Mouse (Mus musculus): ENCODE data around the gene Cd3eap. TPM values are rescaled to one million over a fixed set of nuclear protein-coding genes. Genes with fewer than 3 reads are reported as not detected.

Cd3eap gene
- total RNA-seq, 1 experiment from 2014 or later = 6.9 TPM

- peak; percentile 77 for ATAC-seq (replicated peaks; ENCODE audit: insufficient number of reproducible peaks, low FRiP score, low TSS enrichment, poor library complexity, severe bottlenecking)
These were observed 42.7 kb downstream of the Cd3eap start for GRCm38 (mm10) chr7:19316451-19317161.

- ATAC-seq (replicated peaks; ENCODE audit: insufficient number of reproducible peaks, low FRiP score, low TSS enrichment, poor library complexity, severe bottlenecking) = no peak
These were observed 45.2 kb downstream of the Cd3eap start for GRCm38 (mm10) chr7:19314033-19314432.

- ATAC-seq (replicated peaks; ENCODE audit: insufficient number of reproducible peaks, low FRiP score, low TSS enrichment, poor library complexity, severe bottlenecking) = no peak
These were observed 47.3 kb downstream of the Cd3eap start for GRCm38 (mm10) chr7:19311991-19312390.

GRCm38 (mm10) chr7:19309884-19310641, 49.2 kb downstream of the Cd3eap start, which contains the start of gene Fosb:
Gene Fosb, minus strand, starts transcription at chr7:19310051.
- peak; percentile 58 for ATAC-seq (replicated peaks; ENCODE audit: insufficient number of reproducible peaks, low FRiP score, low TSS enrichment, poor library complexity, severe bottlenecking)

- ATAC-seq (replicated peaks; ENCODE audit: insufficient number of reproducible peaks, low FRiP score, low TSS enrichment, poor library complexity, severe bottlenecking) = no peak
These were observed 49.9 kb downstream of the Cd3eap start for GRCm38 (mm10) chr7:19309278-19309883.

GRCm38 (mm10) chr7:19308454-19309277, 50.6 kb downstream of the Cd3eap start:
- peak; percentile 71 for ATAC-seq (replicated peaks; ENCODE audit: insufficient number of reproducible peaks, low FRiP score, low TSS enrichment, poor library complexity, severe bottlenecking)

- ATAC-seq (replicated peaks; ENCODE audit: insufficient number of reproducible peaks, low FRiP score, low TSS enrichment, poor library complexity, severe bottlenecking) = no peak; the same call in 1 of the 2 replicates
These were observed 51.4 kb downstream of the Cd3eap start for GRCm38 (mm10) chr7:19307739-19308453.

- no peak for ATAC-seq (replicated peaks; ENCODE audit: insufficient number of reproducible peaks, low FRiP score, low TSS enrichment, poor library complexity, severe bottlenecking)
These were observed 52.2 kb downstream of the Cd3eap start for GRCm38 (mm10) chr7:19306819-19307738.

Other genes starting within 250 kb of the Cd3eap start
- gene Gm4969, start 241.1 kb downstream of the Cd3eap start, total RNA-seq (2017) = not detected in 3 replicates
- 6.7 to 11.5 TPM (median 7.1 TPM) in 3 replicates for gene Fbxo46, start 239.6 kb downstream of the Cd3eap start, total RNA-seq (2017)
- gene Qpctl, start 210.2 kb downstream of the Cd3eap start, total RNA-seq (2017) = 2.4 to 4.9 TPM (median 3.9 TPM) in 3 replicates
- 27.7 to 42.9 TPM (median 30.8 TPM) in 3 replicates for gene Snrpd2, start 209.8 kb downstream of the Cd3eap start, total RNA-seq (2017)
- not detected in 3 replicates for gene Gipr, start 193.4 kb downstream of the Cd3eap start, total RNA-seq (2017)
- 9.4 to 12.2 TPM (median 9.9 TPM) in 3 replicates for gene Eml2, start 183.1 kb downstream of the Cd3eap start, total RNA-seq (2017)
- 0.19 to 0.32 TPM in 2 of 3 replicates, not detected in the other for gene Gpr4, start 146.9 kb downstream of the Cd3eap start, total RNA-seq (2017)
- gene Opa3, start 131.1 kb downstream of the Cd3eap start, total RNA-seq (2017) = 11.5 to 32.0 TPM (median 14.7 TPM) in 3 replicates
- 230 to 263 TPM (median 254 TPM) in 3 replicates for gene Vasp, start 87.7 kb downstream of the Cd3eap start, total RNA-seq (2017)
- 1.9 TPM in 1 of 3 replicates, not detected in the others for gene Ppm1n, start 79.4 kb downstream of the Cd3eap start, total RNA-seq (2017)
- not detected in 3 replicates for gene Rtn2, start 76.9 kb downstream of the Cd3eap start, total RNA-seq (2017)
- gene Fosb, start 49.4 kb downstream of the Cd3eap start, total RNA-seq (2017) = 30.9 to 43.8 TPM (median 36.9 TPM) in 3 replicates
- gene Ercc1, start 14.7 kb downstream of the Cd3eap start, total RNA-seq (2017) = 15.0 to 19.8 TPM (median 18.0 TPM) in 3 replicates
- not detected in 3 replicates for gene Ppp1r13l, start 266 bp upstream of the Cd3eap start, total RNA-seq (2017)
- gene Ercc2, start 22.5 kb upstream of the Cd3eap start, total RNA-seq (2017) = 21.0 to 32.4 TPM (median 25.4 TPM) in 3 replicates
- 1.6 TPM in 2 of 3 replicates, not detected in the other for gene Klc3, start 44.6 kb upstream of the Cd3eap start, total RNA-seq (2017)
- gene Ckm, start 45.3 kb upstream of the Cd3eap start, total RNA-seq (2017) = not detected in 3 replicates
- 9.0 to 21.1 TPM (median 9.6 TPM) in 3 replicates for gene Mark4, start 99.3 kb upstream of the Cd3eap start, total RNA-seq (2017)
- gene Exoc3l2, start 103.8 kb upstream of the Cd3eap start, total RNA-seq (2017) = 0.11 to 1.4 TPM (median 0.49 TPM) in 3 replicates
- gene Bloc1s3, start 148.9 kb upstream of the Cd3eap start, total RNA-seq (2017) = 3.5 to 4.4 TPM (median 4.0 TPM) in 3 replicates
- 19.9 to 35.2 TPM (median 23.4 TPM) in 3 replicates for gene Trappc6a, start 148.9 kb upstream of the Cd3eap start, total RNA-seq (2017)
- not detected in 3 replicates for gene Nkpd1, start 158.4 kb upstream of the Cd3eap start, total RNA-seq (2017)
- 8.9 to 26.0 TPM (median 18.8 TPM) in 3 replicates for gene Ppp1r37, start 203.6 kb upstream of the Cd3eap start, total RNA-seq (2017)
- gene Zfp296, start 217.8 kb upstream of the Cd3eap start, total RNA-seq (2017) = 4.2 to 8.9 TPM (median 5.1 TPM) in 3 replicates
- 52.9 to 68.5 TPM (median 62.3 TPM) in 3 replicates for gene Gemin7, start 218.1 kb upstream of the Cd3eap start, total RNA-seq (2017)
- 43.4 to 59.5 TPM (median 53.5 TPM) in 3 replicates for gene Clasrp, start 245.0 kb upstream of the Cd3eap start, total RNA-seq (2017)